Mouse (Mus musculus): ENCODE results near the gene Gpr152. TPM values are rescaled to one million over a fixed set of nuclear protein-coding genes. Genes with fewer than 3 reads are reported as not detected.
A peak's percentile ranks its signal among the peaks of the same experiment; 100 is the strongest.

Gpr152 gene
- polyA plus RNA-seq (2016; fragmentation: Nextera tagmentation; extraction: Ambion mirVana): not detected in 2 replicates

GRCm38 (mm10) chr19:4139446-4139845 is at the start of gene Gpr152:
Gene Gpr152, plus strand, starts transcription at chr19:4139787.
- no peaks in the 10 kb centered on the region for H3K36me3 ChIP-seq
- H3K9ac ChIP-seq: no peak within 1 kb of the TSS
- H3K9me3 ChIP-seq: no peaks in the 10 kb centered on the region
- ATAC-seq (ENCODE audit: low FRiP score, low read depth): no peak
- H3K27me3 ChIP-seq (replicated peaks): no peaks in the 10 kb centered on the region
- no peak within 1 kb of the TSS for H3K4me3 ChIP-seq
- no peak within 1 kb of the TSS for H3K27ac ChIP-seq
- H3K4me1 ChIP-seq: no peaks in the 10 kb centered on the region
- WGBS: 79% methylated on average over 2 of the region's 2 CpGs
- H3K4me2 ChIP-seq (replicated peaks): no peak within 1 kb of the TSS

- WGBS: 91% methylated on average over 3 of the region's 3 CpGs
- no peaks in the 10 kb centered on the region for H3K4me1 ChIP-seq
- H3K4me2 ChIP-seq (replicated peaks): no peak overlapping the region
Observed at GRCm38 (mm10) chr19:4090446-4090845, 49.1 kb upstream of the Gpr152 start.

GRCm38 (mm10) chr19:4091383-4091782 is 48.2 kb upstream of the Gpr152 start:
- Histone ChIP-seq H3K9me3 (no peaks in the 10 kb centered on the region), H3K4me1 (no peaks in the 10 kb centered on the region), H3K27ac (no peak overlapping the region), H3K4me3 (no peak overlapping the region), H3K4me2 (replicated peaks) (no peak overlapping the region), H3K9ac (no peak overlapping the region), H3K27me3 (replicated peaks) (no peaks in the 10 kb centered on the region), H3K36me3 (no peaks in the 10 kb centered on the region)
- WGBS: 72% methylated on average over 2 of the region's 2 CpGs
- ATAC-seq (ENCODE audit: low FRiP score, low read depth): no peak

More at GRCm38 (mm10) chr19:4090446-4090845, 49.1 kb upstream of the Gpr152 start:
- Histone ChIP-seq H3K4me3 (no peak overlapping the region), H3K36me3 (no peaks in the 10 kb centered on the region), H3K27ac (no peak overlapping the region), H3K9ac (no peak overlapping the region), H3K27me3 (replicated peaks) (no peaks in the 10 kb centered on the region; the same call in 1 of the 2 replicates), H3K9me3 (no peaks in the 10 kb centered on the region)
- ATAC-seq (ENCODE audit: low FRiP score, low read depth): no peak

GRCm38 (mm10) chr19:4092750-4093149 is 46.8 kb upstream of the Gpr152 start:
- H3K27me3 ChIP-seq (replicated peaks): no peaks in the 10 kb centered on the region
- peaks cover 3% of the 10 kb centered on the region; the same call in 1 of the 2 replicates for H3K4me1 ChIP-seq
- no peak for ATAC-seq (ENCODE audit: low FRiP score, low read depth)
- no peaks in the 10 kb centered on the region for H3K36me3 ChIP-seq
- no peak overlapping the region for H3K9ac ChIP-seq
- 87% methylated on average over 3 of the region's 3 CpGs for WGBS
- H3K9me3 ChIP-seq: no peaks in the 10 kb centered on the region
- H3K27ac ChIP-seq: no peak overlapping the region
- no peak overlapping the region for H3K4me2 ChIP-seq (replicated peaks)
- no peak overlapping the region for H3K4me3 ChIP-seq

GRCm38 (mm10) chr19:4093772-4094171 is 45.8 kb upstream of the Gpr152 start:
- no peak overlapping the region for H3K9ac ChIP-seq
- H3K27ac ChIP-seq: no peak overlapping the region
- H3K9me3 ChIP-seq: no peaks in the 10 kb centered on the region
- peaks cover 13% of the 10 kb centered on the region for H3K4me1 ChIP-seq
- H3K27me3 ChIP-seq (replicated peaks): no peaks in the 10 kb centered on the region
- ATAC-seq (ENCODE audit: low FRiP score, low read depth): no peak
- 72% methylated on average over 7 of the region's 7 CpGs for WGBS
- H3K4me3 ChIP-seq: no peak overlapping the region
- no peaks in the 10 kb centered on the region for H3K36me3 ChIP-seq
- H3K4me2 ChIP-seq (replicated peaks): no peak overlapping the region

GRCm38 (mm10) chr19:4094348-4094747 is 45.2 kb upstream of the Gpr152 start:
- WGBS: 91% methylated on average over 3 of the region's 3 CpGs
- H3K9ac ChIP-seq: no peak overlapping the region

GRCm38 (mm10) chr19:4094774-4095303 is 44.7 kb upstream of the Gpr152 start:
- Histone ChIP-seq H3K9me3 (no peaks in the 10 kb centered on the region), H3K27ac (no peak overlapping the region), H3K4me1 (peaks cover 23% of the 10 kb centered on the region), H3K36me3 (no peaks in the 10 kb centered on the region), H3K27me3 (replicated peaks) (peaks cover 7% of the 10 kb centered on the region), H3K4me2 (replicated peaks) (no peak overlapping the region), H3K4me3 (no peak overlapping the region), H3K9ac (no peak overlapping the region)
- ATAC-seq (ENCODE audit: low FRiP score, low read depth): no peak
- 77% methylated on average over 5 of the region's 5 CpGs for WGBS

More at GRCm38 (mm10) chr19:4094348-4094747, 45.2 kb upstream of the Gpr152 start:
- peaks cover 19% of the 10 kb centered on the region for H3K4me1 ChIP-seq
- no peak overlapping the region for H3K4me2 ChIP-seq (replicated peaks)
- H3K27me3 ChIP-seq (replicated peaks): 0 out of 2 replicates have a peak, but pooled peaks cover 3% of the 10 kb centered on the region
- no peaks in the 10 kb centered on the region for H3K36me3 ChIP-seq
- no peak overlapping the region for H3K27ac ChIP-seq
- H3K9me3 ChIP-seq: no peaks in the 10 kb centered on the region
- no peak overlapping the region for H3K4me3 ChIP-seq
- ATAC-seq (ENCODE audit: low FRiP score, low read depth): no peak

- no peak for ATAC-seq (ENCODE audit: low FRiP score, low read depth)
- no peak overlapping the region for H3K4me2 ChIP-seq (replicated peaks)
- H3K36me3 ChIP-seq: no peaks in the 10 kb centered on the region
- H3K4me3 ChIP-seq: no peak overlapping the region
- H3K9ac ChIP-seq: no peak overlapping the region
- H3K9me3 ChIP-seq: no peaks in the 10 kb centered on the region
- no peak overlapping the region for H3K27ac ChIP-seq
- peaks cover 33% of the 10 kb centered on the region for H3K4me1 ChIP-seq
- H3K27me3 ChIP-seq (replicated peaks): peaks cover 16% of the 10 kb centered on the region
- WGBS: 70% methylated on average over 3 of the region's 3 CpGs
Observed at GRCm38 (mm10) chr19:4095802-4096201, 43.8 kb upstream of the Gpr152 start.

- Histone ChIP-seq H3K9ac (peak within 1 kb of the TSS; percentile 55), H3K27me3 (replicated peaks) (peaks cover 24% of the 10 kb centered on the region), H3K4me1 (peaks cover 42% of the 10 kb centered on the region), H3K9me3 (no peaks in the 10 kb centered on the region), H3K4me3 (peak within 1 kb of the TSS; percentile 46), H3K27ac (peak within 1 kb of the TSS; percentile 48; the same call in 1 of the 2 replicates), H3K4me2 (replicated peaks) (peak within 1 kb of the TSS; percentile 59), H3K36me3 (no peaks in the 10 kb centered on the region)
- ATAC-seq (ENCODE audit: low FRiP score, low read depth): peak; percentile 91
- WGBS: under 1% methylated on average over 65 of the region's 65 CpGs
Observed at GRCm38 (mm10) chr19:4096642-4097440, 42.7 kb upstream of the Gpr152 start, which contains the start of gene Cdk2ap2. Gene Cdk2ap2, plus strand, starts transcription at chr19:4097182.

GRCm38 (mm10) chr19:4097441-4097825 is 42.2 kb upstream of the Gpr152 start:
- ATAC-seq (ENCODE audit: low FRiP score, low read depth): no peak
- Histone ChIP-seq H3K4me3 (peak overlapping the region; percentile 46), H3K9me3 (no peaks in the 10 kb centered on the region), H3K27ac (peak overlapping the region; percentile 37; the same call in 1 of the 2 replicates), H3K9ac (peak overlapping the region; percentile 55), H3K4me2 (replicated peaks) (peak overlapping the region; percentile 59), H3K27me3 (replicated peaks) (peaks cover 30% of the 10 kb centered on the region), H3K36me3 (no peaks in the 10 kb centered on the region), H3K4me1 (peaks cover 42% of the 10 kb centered on the region)
- WGBS: 2% methylated on average over 21 of the region's 21 CpGs

GRCm38 (mm10) chr19:4098426-4098825 is 41.2 kb upstream of the Gpr152 start:
- H3K27ac ChIP-seq: no peak overlapping the region
- H3K4me2 ChIP-seq (replicated peaks): peak overlapping the region; percentile 59; the same call in 1 of the 2 replicates
- peaks cover 38% of the 10 kb centered on the region for H3K27me3 ChIP-seq (replicated peaks)
- peaks cover 42% of the 10 kb centered on the region for H3K4me1 ChIP-seq
- WGBS: 94% methylated on average over 13 of the region's 13 CpGs
- no peak overlapping the region for H3K9ac ChIP-seq
- no peak for ATAC-seq (ENCODE audit: low FRiP score, low read depth)
- H3K9me3 ChIP-seq: no peaks in the 10 kb centered on the region
- no peaks in the 10 kb centered on the region for H3K36me3 ChIP-seq
- H3K4me3 ChIP-seq: no peak overlapping the region

GRCm38 (mm10) chr19:4099056-4099455 is 40.5 kb upstream of the Gpr152 start:
- Histone ChIP-seq H3K9ac (no peak overlapping the region), H3K4me3 (no peak overlapping the region; the same call in 1 of the 2 replicates), H3K36me3 (no peaks in the 10 kb centered on the region), H3K4me2 (replicated peaks) (peak overlapping the region; percentile 92), H3K9me3 (no peaks in the 10 kb centered on the region), H3K27me3 (replicated peaks) (peaks cover 38% of the 10 kb centered on the region), H3K4me1 (peaks cover 42% of the 10 kb centered on the region), H3K27ac (no peak overlapping the region)
- ATAC-seq (ENCODE audit: low FRiP score, low read depth): no peak
- WGBS: 14% methylated on average over 9 of the region's 9 CpGs
